Mouse (Mus musculus) forebrain, embryonic 13.5 days (tissue): ENCODE measurements around the gene Magi3. TPM values are rescaled to one million over a fixed set of nuclear protein-coding genes. Genes with fewer than 3 reads are reported as not detected.

Experiments
- ATAC-seq: fragments of 200-750 bp; cut with Nextera tagmentation; 2 replicates; pipeline ENCODE4 v1.8.0; 2017
- H3K27ac ChIP-seq: fragments of 300-500 bp; sonication (generic); 2 replicates; pipeline ENCODE4 v1.5.1; 2015; ENCODE audit warnings: inconsistent platforms, mild to moderate bottlenecking, moderate library complexity
- H3K27me3 ChIP-seq: fragments of 300-500 bp; sonication (generic); 2 replicates; pipeline ENCODE4 v1.6.1; 2015; ENCODE audit warnings: mild to moderate bottlenecking, inconsistent platforms
- H3K36me3 ChIP-seq: fragments of 300-500 bp; sonication (generic); 2 replicates; pipeline ENCODE4 v1.6.1; 2015; ENCODE audit warnings: mild to moderate bottlenecking, inconsistent platforms; ENCODE audit not compliant: poor library complexity, severe bottlenecking
- H3K4me1 ChIP-seq: fragments of 300-500 bp; sonication (generic); 2 replicates; pipeline ENCODE4 v1.6.1; 2015; ENCODE audit warnings: inconsistent platforms
- H3K4me2 ChIP-seq: fragments of 300-500 bp; sonication (generic); 2 replicates; pipeline ENCODE4 v1.6.1; 2015; ENCODE audit warnings: inconsistent platforms, mild to moderate bottlenecking, moderate library complexity
- H3K4me3 ChIP-seq: fragments of 300-500 bp; sonication (generic); 2 replicates; pipeline ENCODE4 v1.5.1; 2015; ENCODE audit warnings: mild to moderate bottlenecking, inconsistent platforms
- H3K9ac ChIP-seq: fragments of 300-500 bp; sonication (generic); 2 replicates; pipeline ENCODE4 v1.6.1; 2015; ENCODE audit warnings: mild to moderate bottlenecking, inconsistent platforms
- H3K9me3 ChIP-seq: fragments of 300-500 bp; sonication (generic); replicated peaks from 2 replicates; pipeline ENCODE4 v1.6.1; 2016; ENCODE audit warnings: inconsistent platforms
- WGBS: fragments of 180-500 bp; shearing (Covaris S2); methylation state at CpG from one replicate; pipeline ENCODE4 v1.1.7; 2015; 5-methylcytosine and 5-hydroxymethylcytosine counted together
- polyA plus RNA-seq: library from polyadenylated mRNA; unstranded; fragments of >200 nt; fragmentation: Nextera tagmentation; extraction: Ambion mirVana; gene quantifications from 2 replicates; pipeline ENCODE4 v1.2.1, GENCODE M21; 2015

Gene Magi3
- polyA plus RNA-seq, 1 experiment from 2014 or later: 5.2 TPM

- Histone ChIP-seq H3K36me3 (peaks cover 25% of the 10 kb centered on the region; the same call in 1 of the 2 replicates), H3K27me3 (no peaks in the 10 kb centered on the region), H3K4me3 (peak overlapping the region; percentile 92), H3K4me1 (peaks cover 20% of the 10 kb centered on the region), H3K4me2 (peak overlapping the region; percentile 87), H3K9ac (peak overlapping the region; percentile 96), H3K27ac (peak overlapping the region; percentile 96), H3K9me3 (no peaks in the 10 kb centered on the region)
- ATAC-seq: peak; percentile 83
- under 1% methylated on average over 14 of the region's 24 CpGs for WGBS
Observed at GRCm38 (mm10) chr3:103968701-103969100, 251.5 kb downstream of the Magi3 start.

- no peaks in the 10 kb centered on the region for H3K9me3 ChIP-seq
- H3K27ac ChIP-seq: peak within 1 kb of the TSS; percentile 96
- peaks cover 25% of the 10 kb centered on the region for H3K36me3 ChIP-seq
- peak within 1 kb of the TSS; percentile 92 for H3K4me3 ChIP-seq
- H3K9ac ChIP-seq: peak within 1 kb of the TSS; percentile 96
- H3K4me2 ChIP-seq: peak within 1 kb of the TSS; percentile 87
- H3K4me1 ChIP-seq: peaks cover 20% of the 10 kb centered on the region
- ATAC-seq: peak; percentile 96
- WGBS: under 1% methylated on average over 62 of the region's 70 CpGs
- H3K27me3 ChIP-seq: no peaks in the 10 kb centered on the region
Observed at GRCm38 (mm10) chr3:103967861-103968691, 252.1 kb downstream of the Magi3 start, which contains the start of gene Phtf1. Phtf1 (plus strand) TSS chr3:103968110.

GRCm38 (mm10) chr3:103967231-103967630 is 252.9 kb downstream of the Magi3 start:
- peak overlapping the region; percentile 92 for H3K4me3 ChIP-seq
- H3K9me3 ChIP-seq: no peaks in the 10 kb centered on the region
- H3K27me3 ChIP-seq: no peaks in the 10 kb centered on the region
- H3K36me3 ChIP-seq: peaks cover 24% of the 10 kb centered on the region
- H3K27ac ChIP-seq: peak overlapping the region; percentile 96
- peak overlapping the region; percentile 87 for H3K4me2 ChIP-seq
- peaks cover 20% of the 10 kb centered on the region for H3K4me1 ChIP-seq
- 18% methylated on average over 2 of the region's 2 CpGs for WGBS
- peak overlapping the region; percentile 96 for H3K9ac ChIP-seq
- ATAC-seq: no peak
